Mouse (Mus musculus) lung, postnatal 25 days (tissue): Measurements from ENCODE around the gene Ttc21a.
"Not testable (repeated sequence)": the region's sequence is repeated elsewhere in the genome, so short reads cannot be mapped to it uniquely, and the experiment has no call there.

ENCODE experiments used
- DNase-seq: peaks from one replicate; pipeline ENCODE4 v3.0.0; 2022; ENCODE audit warnings: low spot score

Gene Ttc21a

DNA sequence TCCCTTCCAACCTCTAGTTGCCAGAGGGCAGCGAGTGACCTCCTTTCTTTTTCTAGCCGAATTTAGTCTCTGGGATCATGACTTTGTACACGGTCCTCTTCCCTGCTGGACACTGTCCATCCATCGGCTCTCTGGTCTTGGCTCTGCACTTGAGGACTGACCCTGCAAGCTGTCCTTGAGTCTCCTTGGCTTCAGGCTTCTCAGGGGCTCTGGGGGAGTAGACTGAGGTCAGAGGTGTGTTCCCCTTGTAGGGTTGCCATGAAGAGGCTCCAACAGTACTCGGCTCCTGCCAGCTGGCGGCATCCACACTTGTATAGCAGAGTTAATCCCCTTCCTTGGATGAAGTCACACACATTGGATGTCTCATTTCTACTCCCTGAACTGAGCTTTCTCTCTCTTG lies 62.2 kb downstream of the Ttc21a start:
- DNase-seq: no peak

DNA sequence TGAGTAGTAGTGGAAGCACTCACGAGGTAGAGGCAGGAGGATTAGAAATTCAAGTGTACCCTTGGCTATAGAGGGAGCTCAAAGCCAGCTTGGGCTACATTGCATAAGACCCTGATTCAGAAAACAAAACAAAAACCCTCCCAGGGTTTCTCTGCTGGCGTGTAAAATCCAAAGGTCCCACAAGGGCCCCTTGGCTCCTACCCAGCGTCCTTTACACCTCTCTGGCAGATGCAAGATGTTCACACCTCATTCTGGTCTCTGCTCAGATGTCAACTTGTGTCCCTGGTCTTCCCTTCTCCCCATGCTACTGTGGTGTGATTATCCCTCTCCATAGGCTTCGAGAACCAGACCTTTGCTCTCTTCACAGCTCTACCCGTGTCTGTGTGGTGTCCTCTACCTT lies 63.4 kb downstream of the Ttc21a start:
- no peak for DNase-seq

DNA sequence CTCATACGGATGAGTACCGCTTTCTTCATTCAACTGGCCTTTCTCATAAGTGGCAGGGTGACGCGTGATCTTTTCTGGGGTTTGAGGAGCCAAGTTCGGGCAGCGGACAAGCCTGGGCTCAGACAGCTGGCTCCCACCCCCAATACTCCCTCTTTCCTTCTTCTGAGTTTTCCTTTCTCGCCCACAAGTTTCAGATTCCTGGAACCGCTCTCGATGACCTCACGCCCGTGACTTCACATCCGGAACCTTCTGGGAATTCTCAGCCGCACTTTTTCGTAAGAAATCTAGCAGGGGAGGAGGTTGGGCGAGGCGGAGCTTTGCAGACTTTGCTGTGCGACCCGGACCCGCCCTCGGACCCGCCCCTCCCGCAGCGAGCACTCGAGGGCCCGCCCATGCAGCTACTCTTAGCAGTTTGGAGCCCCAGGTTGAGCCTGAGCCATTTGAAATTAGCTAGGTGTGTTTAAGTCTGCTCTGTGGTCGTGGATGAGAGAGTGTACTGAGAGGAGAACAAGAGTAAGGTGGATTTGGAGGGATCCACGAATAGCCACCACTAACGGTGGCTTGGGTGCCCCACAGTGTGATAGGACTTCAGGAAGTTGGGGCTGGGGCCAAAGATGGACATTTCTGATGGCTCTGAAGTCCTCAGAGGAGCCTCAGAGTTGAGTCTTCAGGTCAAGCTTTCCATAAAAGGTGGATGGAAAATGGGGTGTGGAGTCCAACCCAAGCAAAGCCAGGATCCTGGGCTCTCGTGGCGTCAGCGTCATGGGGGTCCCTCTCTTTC lies 64.7 kb downstream of the Ttc21a start:
- peak; percentile 97 for DNase-seq

DNA sequence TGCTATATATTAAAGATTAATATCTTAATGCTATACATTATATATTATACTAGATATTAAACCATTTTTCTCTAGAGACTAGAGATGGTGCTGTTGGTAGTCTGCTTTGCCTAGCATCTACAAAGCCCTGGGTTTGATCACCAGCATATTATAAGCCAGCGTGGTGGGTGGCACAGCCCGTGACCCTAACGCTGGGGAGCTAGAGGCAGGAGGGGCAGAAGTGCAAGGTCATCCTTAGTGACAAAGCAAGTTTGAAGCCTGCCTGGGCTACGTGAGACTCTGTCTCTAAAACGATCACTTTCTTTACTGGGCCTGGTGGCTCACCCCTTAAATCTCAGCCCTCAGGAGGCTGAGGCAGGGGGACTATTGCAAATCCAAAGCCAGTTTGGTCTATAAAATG lies 65.5 kb downstream of the Ttc21a start:
- DNase-seq: no peak

DNA sequence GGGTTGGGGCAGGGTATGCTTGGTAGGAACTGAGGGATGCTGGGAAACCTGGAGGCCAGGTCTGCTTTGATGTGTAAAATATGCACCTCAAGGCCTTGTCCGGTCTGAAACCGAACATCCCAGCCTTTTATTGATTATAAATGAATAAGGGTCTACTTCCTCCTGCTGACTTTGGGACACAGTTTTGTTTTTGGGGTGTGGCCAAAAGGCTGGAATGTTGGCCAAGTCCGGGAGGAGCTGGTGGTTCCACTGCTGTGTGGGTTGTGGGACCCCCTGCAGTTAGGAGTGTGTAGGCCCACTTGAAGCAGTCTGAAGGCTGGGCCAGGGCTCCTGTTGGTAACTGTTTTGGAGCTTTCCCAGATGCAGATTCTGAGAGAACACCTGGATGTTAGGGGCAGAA lies 68.5 kb downstream of the Ttc21a start:
- DNase-seq: no peak

DNA sequence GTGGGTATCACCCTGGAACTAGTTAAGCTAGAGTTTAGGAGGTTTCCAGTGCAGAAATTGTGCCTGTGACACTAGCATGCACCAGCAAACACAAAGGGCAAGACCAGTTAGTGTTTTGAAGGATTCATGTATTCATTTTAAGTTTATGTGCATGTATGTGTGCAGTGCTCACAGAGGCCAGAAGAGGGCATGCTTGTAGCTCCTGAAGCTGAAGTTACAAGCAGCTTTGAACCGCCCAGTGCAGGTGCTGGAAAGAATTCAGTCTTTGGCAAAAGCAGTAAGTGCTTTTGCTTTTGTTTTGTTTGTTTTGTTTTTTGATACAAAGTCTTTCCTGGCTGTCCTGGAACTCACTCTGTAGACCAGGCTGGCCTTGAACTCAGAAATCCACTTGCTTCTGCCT lies 70.4 kb downstream of the Ttc21a start:
- DNase-seq: no peak

DNA sequence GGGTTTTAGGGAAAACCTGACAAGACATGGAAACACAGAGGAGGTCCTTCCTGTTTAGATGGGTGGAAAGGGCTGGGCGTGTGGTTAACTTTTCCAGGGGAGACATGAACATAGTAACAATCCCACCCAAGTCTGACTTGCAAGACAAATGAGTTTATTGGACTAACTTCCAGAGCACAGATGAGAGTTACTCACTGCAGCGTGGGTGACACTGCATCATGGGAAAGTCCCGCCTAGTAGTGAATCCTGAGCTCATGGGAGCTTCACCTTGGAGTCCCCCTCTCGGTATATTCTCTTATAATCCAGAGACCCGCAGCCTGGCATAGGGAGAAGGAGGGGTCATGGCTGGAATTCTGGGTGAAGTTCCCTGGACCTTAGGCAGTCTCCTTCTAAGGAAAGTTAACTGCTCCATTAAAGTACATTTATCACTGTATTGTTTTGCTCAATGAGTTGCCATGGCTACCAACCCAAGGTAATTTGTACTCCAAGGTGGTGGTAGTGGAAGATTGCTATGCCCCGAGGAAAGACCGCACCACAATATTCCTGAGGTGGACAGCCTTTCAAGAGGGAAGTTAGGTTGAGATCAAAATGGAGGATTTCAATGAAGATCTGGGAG lies 71.9 kb downstream of the Ttc21a start:
- no peak for DNase-seq

DNA sequence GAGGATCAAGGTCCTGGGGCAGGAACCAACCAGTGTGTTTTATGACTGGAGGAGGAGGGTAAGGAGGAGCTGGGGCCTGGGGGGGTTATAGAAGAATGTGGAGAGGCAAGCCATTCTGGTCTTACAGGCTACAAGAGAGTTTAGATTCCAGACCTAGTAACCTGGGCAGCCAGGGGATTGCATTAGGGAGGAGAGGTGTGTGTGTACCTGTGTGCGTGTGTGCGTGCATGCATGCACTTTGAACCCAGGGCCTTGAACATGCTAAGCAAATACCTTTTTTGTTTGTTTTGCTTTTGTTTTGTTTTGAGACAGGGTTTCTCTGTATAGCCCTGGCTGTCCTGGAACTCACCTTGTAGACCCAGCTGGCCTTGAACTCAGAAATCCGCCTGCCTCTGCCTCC lies 72.5 kb downstream of the Ttc21a start:
- DNase-seq: no peak

DNA sequence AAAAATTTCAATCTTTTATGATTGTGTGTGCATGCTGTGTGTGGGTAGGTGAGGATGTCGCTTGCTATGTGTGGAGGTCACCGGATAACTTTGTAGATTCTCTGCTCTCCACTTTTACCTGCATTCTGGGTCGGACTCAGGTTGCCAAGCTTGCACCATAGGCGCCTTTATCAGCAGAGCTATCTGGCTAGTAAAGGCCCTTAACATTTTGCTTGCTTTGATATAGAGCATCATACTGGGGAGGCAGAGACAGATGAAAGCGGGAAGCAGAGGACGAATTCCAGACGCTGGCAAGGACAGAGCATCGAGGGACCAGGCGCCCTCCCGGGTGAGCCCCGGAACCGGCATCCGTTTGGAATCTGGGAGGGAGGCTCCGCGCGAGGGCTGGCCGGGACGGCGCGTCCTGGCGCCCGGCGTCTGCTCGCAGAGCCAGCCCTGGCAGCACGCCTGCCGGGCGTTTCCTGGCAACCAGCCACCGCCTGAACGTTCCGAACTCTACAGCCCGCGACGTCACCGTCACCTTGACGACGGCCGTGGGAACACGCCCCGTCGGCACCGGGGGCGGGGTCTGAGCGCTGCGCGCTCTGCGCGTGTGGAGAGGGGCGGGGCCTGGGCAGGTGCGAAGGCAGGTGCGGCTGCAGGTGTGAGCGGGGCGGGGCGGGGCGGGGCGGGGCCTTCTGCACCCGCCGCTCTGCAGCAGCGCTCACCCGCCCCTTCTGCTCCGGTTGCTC lies 73.5 kb downstream of the Ttc21a start:
- peak; percentile 98 for DNase-seq

DNA sequence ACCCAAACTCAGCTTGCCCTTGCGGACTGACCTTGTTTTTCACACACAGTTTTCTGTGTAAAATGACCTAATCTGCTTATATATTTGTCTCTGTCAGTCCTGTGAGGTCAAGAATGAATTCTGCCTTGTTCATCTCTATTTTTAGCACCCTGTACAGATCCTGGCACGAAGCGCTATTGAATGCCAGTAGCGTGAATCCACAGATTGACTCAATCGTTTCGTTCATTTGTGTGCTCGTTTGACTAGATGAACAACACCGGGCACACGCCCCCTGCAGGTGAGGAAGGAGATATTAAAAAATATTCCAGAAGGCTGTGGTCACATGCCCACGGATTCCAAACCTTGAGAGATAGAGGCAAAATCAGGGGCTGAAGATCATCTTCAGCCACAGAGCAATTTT lies 74.1 kb downstream of the Ttc21a start:
- peak; percentile 86 for DNase-seq

DNA sequence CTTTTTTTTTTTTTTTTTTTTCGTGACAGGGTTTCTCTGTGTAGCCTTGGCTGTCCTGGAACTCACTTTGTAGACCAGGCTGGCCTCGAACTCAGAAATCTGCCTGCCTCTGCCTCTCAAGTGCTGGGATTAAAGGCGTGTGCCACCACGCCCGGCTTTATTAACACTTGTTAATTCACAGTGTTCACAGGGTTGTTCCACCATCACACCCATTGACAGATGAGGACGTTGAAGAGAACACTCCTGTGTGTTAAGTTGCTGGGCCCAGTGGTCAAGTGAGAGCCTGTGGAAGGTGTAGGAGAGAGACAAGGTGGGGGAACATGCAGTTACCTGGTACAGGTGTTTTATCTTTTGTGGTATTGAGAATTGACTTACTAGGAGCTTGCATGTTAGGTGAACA lies 74.8 kb downstream of the Ttc21a start:
- not testable (repeated sequence) for DNase-seq

DNA sequence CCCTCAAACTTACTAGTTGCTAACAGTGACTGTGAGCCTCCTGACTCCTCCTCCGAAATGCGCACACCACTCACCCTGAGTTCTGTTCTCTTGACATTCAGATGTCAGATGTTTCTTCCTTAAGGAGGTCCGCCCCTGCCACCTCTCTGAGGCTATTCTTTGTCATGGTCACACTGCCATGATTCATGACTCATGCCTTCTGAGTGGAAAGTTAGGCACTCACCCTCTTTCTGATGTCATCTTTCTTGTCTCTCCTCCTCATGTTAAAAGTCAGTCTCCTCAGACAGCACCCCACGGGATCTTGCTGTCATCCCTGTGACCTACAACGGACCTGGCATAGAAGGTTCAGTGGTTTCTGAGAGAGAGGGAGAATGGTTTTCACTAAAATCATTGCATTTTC lies 75.4 kb downstream of the Ttc21a start:
- no peak for DNase-seq

DNA sequence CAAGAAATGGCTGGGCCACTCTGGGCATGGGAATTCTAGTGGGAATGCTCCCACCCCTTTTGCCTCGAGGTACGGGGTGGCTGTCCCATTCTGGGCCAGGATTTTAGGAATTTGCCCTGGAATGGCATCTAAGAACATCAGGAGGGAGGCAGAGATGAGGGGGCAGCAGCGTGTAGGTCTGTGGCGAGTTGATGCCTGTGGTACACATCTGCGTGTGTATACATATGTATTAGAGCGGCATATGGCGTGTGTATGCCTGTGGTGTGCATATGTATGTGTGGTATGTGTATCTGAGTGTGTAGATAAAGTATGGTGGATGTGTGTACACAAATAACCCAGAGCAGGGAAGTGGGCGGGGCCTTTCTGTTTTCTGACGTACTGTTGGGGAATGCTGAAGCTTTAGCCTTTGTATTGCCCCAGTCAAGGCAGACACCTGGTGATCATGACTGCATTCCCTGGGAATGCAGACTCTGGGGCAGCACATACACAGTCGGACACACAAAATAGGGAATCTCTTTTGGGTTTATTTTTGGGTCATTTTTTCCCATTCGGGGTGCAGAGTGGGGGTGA lies 75.9 kb downstream of the Ttc21a start:
- no peak for DNase-seq

DNA sequence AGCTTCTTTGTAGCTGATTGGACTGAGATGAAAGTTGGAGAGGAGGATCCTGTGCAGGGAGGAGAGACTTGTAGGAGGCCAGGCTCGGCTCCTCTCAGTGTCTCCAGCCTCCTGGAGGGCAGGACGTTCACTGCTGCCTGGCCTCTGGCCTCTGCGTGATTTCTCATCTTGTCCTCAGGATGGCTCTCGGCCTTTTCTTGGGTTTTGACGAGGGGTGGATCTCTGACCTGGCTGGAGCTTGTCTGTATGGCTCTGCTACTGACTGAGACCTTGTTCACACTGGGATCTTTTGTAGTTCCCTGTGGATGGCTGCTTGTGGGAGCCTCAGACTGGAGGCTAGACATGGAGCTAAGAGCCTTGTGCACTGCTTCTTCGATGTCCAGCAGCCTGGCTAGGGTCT lies 77.4 kb downstream of the Ttc21a start:
- DNase-seq: no peak

DNA sequence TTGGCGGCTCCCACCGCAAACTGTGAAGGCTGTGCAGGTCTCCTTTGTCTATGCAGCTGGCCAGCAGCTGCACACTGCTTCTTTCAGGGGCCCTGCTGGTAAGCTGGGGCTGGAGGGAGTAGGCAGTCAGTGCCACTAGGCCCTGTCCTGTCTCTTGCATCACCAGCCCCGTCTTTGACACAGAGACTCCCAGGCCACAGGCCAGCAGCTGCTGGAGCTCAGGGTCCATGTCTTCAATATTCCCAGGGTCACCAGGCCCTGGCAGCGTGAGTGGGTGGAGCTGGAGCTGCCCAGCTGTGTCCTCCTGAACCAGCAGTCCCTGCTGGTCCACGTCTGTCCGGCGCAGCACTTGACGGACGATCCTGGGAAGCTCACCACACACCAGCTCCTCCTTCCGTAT lies 79.5 kb downstream of the Ttc21a start:
- no peak for DNase-seq
